Mouse (Mus musculus): ENCODE measurements around the gene Rab24.

Gene Rab24

GRCm38 (mm10) chr13:55328641-55329040 is 6.9 kb upstream of the Rab24 start:
- no peak for DNase-seq (ENCODE audit: extremely low spot score)

GRCm38 (mm10) chr13:55328171-55328570 is 6.4 kb upstream of the Rab24 start:
- DNase-seq (ENCODE audit: extremely low spot score) = no peak

DNA sequence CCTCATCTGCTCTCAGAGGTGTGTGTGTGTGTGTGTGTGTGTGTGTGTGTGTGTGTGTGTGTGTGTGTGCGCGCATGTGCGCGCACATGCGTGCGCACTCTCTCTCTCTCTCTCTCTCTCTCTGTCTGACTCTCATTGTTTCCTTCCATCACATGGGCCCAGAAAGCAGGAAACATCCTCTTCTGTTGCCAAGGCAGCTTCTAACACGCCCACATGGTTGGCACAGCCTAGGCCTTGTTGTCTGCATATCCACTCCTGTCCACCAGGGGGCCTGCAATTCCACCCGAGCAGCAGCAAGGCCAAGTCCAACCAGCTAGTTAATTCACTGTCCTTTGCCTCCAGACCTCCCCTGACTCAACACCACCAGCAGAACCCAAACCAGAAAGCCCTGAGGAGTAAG is 5.9 kb upstream of the Rab24 start:
- peak; percentile 84 for DNase-seq (ENCODE audit: extremely low spot score)

DNA sequence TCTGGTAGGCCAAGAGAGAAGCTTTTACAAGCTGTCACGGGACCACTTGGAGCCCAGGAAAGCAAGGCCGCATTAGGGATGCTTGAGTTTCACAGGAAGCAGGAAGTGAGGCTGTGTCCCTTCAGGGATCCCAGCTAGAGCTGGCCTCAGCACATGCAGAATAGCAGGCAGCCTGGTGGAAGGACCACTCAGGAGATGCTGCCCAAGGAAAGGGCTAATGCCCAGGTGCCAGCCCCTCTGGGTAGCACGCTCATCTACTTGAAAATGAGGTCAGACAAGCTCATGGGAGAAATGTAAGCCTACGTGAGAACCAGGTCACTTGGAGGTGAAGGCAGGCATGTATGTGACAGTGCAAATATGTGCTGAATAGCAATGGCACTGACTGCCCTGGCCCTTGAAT is 5.4 kb upstream of the Rab24 start:
- no peak for DNase-seq (ENCODE audit: extremely low spot score)

- no peak for DNase-seq (ENCODE audit: extremely low spot score)
Observed at GRCm38 (mm10) chr13:55325596-55325995, 3.9 kb upstream of the Rab24 start.

DNA sequence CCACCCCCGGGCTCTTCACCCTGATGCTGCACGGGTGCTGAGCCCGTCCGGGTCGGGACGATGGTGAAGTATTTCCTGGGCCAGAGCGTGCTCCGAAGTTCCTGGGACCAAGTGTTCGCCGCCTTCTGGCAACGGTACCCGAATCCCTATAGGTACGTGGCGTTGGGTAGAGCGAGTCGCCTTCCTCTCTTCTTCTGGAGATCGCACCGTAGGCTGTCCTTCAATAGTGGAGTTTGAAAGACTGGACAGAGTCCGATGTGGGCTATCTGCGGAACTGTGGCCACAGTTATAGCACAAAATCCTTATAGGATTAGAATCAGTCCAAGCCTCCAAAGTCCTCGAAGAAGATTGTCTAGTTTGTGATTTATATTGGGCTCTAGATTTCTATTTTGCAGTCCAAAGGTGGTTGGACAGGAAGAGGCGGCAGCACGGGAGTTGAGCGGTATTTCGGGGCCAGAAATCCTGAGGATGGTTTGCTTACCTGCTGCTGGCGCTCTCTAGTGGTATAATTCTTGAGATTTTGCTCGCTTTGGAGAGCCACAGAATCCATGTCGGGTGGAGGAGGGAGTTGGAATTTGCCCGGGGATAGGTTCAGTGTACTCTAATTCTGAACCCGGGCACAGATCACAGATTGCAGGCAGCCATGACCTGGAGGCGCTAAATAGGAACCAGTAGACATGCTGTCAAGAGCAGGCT is 532 bp upstream of the Rab24 start:
- peak; percentile 49 for DNase-seq (ENCODE audit: extremely low spot score)

DNA sequence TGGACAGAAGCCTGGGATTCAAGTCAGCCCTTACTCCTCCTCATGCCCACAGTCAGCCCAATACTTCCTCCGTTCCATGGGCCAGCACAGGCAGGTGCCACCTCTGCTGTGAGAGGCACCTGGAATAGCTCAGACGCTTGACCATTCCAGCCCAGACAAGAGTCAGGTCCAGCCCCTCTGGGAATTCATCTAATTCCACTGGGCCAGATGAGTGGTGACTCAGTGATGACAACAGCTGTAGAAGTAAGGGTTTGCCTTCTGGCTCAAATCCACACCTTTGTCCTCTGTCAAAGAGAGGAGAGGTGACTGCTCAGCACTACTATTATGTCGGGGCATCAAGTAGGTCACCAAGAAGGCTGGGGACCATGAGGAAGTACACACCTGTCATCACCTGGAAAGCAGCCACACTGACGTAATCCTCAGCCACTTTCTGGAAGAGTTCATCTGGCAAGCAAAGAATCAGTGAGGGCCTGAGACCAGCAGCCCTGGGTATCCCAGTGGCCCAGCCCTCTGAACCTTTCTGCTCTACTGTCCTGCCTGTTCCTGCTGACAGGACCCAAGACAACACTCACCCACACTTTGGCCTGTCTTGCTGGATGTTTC is 1.7 kb downstream of the Rab24 start, which contains the start of gene Prelid1:
Gene Prelid1 (plus strand): TSS at position 570 of the 603 bp plus-strand sequence.
- no peak for DNase-seq (ENCODE audit: extremely low spot score)

- no peak for DNase-seq (ENCODE audit: extremely low spot score)
Observed at GRCm38 (mm10) chr13:55318351-55318750, 3.4 kb downstream of the Rab24 start.

DNA sequence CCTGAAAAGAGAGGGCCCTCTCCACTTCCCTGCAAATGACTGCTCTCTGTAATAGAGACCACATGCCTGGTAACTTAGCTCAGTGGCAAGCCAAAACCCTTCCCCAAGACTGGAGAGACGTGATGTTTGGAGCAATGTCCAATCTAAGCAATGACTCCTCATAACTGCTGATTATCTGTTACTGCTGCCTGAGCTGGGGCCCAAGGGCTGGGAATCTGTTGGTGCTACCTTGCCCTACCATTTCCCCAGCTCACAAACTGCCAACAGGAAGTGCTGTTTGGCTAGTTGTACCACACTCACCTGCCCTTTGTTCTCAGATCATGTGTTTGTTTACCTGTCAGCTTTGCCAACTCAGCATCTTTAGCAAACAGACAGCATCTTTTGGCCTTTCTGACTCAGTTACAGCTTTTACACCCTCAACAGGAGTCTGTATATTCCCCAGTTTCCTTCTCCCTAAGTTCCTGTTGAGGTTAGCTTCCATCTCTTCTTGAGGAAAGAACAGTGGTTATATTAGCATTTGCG is 6.8 kb downstream of the Rab24 start:
- DNase-seq (ENCODE audit: extremely low spot score) = no peak

DNA sequence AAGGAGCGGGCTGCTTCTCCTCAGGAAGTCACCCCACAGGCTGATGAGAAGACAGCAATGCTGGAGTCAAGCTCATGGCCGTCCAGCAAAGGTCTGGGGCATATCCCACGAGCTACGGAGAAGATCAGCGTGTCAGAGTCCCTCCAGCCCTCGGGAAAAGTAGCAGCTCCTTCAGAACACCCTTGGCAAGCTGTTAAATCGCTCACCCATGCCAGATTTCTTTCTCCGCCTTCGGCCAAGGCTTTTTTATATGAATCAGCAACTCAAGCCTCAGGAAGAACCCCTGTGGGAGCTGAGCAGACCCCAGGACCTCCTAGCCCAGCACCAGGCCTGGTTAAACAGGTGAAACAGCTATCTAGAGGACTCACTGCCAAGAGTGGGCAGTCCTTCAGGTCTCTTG is 8.7 kb downstream of the Rab24 start:
- no peak for DNase-seq (ENCODE audit: extremely low spot score)

DNA sequence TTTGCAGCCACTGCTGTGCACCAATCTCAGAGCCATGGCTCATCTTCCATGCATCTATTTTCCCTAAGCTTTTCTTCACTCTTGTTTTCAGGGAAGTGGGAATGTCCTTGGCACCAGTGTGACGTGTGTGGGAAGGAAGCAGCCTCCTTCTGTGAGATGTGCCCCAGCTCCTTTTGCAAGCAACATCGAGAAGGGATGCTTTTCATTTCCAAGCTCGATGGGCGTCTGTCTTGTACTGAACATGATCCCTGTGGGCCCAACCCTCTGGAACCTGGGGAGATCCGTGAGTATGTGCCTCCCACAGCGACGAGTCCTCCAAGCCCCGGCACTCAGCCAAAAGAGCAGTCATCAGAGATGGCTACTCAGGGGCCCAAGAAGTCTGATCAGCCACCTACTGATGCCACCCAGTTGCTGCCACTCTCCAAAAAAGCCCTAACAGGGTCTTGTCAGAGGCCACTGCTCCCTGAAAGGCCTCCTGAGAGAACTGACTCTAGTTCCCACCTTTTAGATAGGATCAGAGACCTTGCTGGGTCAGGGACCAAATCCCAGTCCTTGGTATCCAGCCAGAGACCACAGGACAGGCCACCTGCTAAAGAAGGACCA is 9.6 kb downstream of the Rab24 start:
- DNase-seq (ENCODE audit: extremely low spot score) = no peak

- no peak for DNase-seq (ENCODE audit: extremely low spot score)
Observed at GRCm38 (mm10) chr13:55300913-55301312, 20.8 kb downstream of the Rab24 start.

- DNase-seq (ENCODE audit: extremely low spot score) = no peak
Observed at GRCm38 (mm10) chr13:55296760-55297159, 25.0 kb downstream of the Rab24 start.

DNA sequence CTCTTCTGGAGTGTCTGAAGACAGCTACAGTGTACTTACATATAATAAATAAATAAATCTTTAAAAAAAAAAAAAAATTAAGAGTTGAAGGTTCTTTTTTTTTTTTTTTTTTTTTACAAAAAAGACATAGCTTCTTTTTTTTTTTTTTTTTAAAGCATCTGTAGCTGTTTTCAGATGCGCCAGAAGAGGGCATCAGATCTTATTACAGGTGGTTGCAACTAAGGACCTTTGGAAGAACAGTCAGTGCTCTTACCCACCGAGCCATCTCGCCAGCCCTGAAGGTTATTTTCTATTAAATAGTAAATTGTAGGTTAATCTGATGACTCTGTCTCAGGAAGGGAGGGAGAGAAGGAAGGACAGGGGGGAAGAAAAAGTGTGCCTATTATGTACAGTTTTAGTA is 32.9 kb downstream of the Rab24 start:
- DNase-seq (ENCODE audit: extremely low spot score) = no peak

GRCm38 (mm10) chr13:55277646-55278045 is 44.1 kb downstream of the Rab24 start:
- DNase-seq (ENCODE audit: extremely low spot score) = no peak

DNA sequence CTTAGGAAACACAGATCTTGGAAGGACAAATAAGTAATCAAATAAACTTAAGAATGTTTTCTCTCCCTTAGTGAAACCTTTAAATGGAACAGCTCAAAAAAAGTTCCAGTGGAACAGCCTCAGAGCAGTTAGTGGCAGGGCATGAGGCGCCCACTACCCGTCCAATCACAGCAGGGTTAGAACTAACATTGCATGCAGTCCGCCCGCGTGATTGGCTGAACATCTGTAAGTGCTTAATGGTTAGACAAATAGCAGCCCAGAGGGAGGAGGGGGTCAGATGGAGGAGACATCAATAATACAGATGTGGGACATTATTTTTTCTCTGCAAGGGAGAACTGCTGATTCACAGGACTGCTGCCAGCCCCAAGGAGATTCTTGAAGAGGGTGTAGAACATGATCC is 44.5 kb downstream of the Rab24 start:
- no peak for DNase-seq (ENCODE audit: extremely low spot score)
